Mouse (Mus musculus): ENCODE data around the gene Nfatc2. TPM values are rescaled to one million over a fixed set of nuclear protein-coding genes. Genes with fewer than 3 reads are reported as not detected.
A peak's percentile ranks its signal among the peaks of the same experiment; 100 is the strongest.

Nfatc2 gene
- total RNA-seq, 1 experiment from 2014 or later: 6.8 TPM

- ATAC-seq (ENCODE audit: extremely low read depth, insufficient number of reproducible peaks, low FRiP score, poor library complexity, severe bottlenecking): 0 out of 2 replicates have a peak, but pooled peaks have one; percentile 17
These were observed 18.4 kb downstream of the Nfatc2 start for GRCm38 (mm10) chr2:168583084-168583483.

- ATAC-seq (ENCODE audit: extremely low read depth, insufficient number of reproducible peaks, low FRiP score, poor library complexity, severe bottlenecking): no peak
These were observed 20.1 kb downstream of the Nfatc2 start for GRCm38 (mm10) chr2:168581207-168581854.

GRCm38 (mm10) chr2:168580295-168580915 is 21.1 kb downstream of the Nfatc2 start:
- no peak for ATAC-seq (ENCODE audit: extremely low read depth, insufficient number of reproducible peaks, low FRiP score, poor library complexity, severe bottlenecking)

GRCm38 (mm10) chr2:168579601-168580130 is 21.8 kb downstream of the Nfatc2 start:
- ATAC-seq (ENCODE audit: extremely low read depth, insufficient number of reproducible peaks, low FRiP score, poor library complexity, severe bottlenecking): no peak

GRCm38 (mm10) chr2:168579109-168579508 is 22.3 kb downstream of the Nfatc2 start:
- ATAC-seq (ENCODE audit: extremely low read depth, insufficient number of reproducible peaks, low FRiP score, poor library complexity, severe bottlenecking): no peak

GRCm38 (mm10) chr2:168578132-168578531 is 23.3 kb downstream of the Nfatc2 start:
- ATAC-seq (ENCODE audit: extremely low read depth, insufficient number of reproducible peaks, low FRiP score, poor library complexity, severe bottlenecking): no peak

- ATAC-seq (ENCODE audit: extremely low read depth, insufficient number of reproducible peaks, low FRiP score, poor library complexity, severe bottlenecking): no peak
These were observed 24.1 kb downstream of the Nfatc2 start for GRCm38 (mm10) chr2:168577381-168577780.

- ATAC-seq (ENCODE audit: extremely low read depth, insufficient number of reproducible peaks, low FRiP score, poor library complexity, severe bottlenecking): no peak
These were observed 25.6 kb downstream of the Nfatc2 start for GRCm38 (mm10) chr2:168575834-168576233.

- ATAC-seq (ENCODE audit: extremely low read depth, insufficient number of reproducible peaks, low FRiP score, poor library complexity, severe bottlenecking): no peak
These were observed 26.5 kb downstream of the Nfatc2 start for GRCm38 (mm10) chr2:168574934-168575333.

- ATAC-seq (ENCODE audit: extremely low read depth, insufficient number of reproducible peaks, low FRiP score, poor library complexity, severe bottlenecking): no peak
These were observed 27.6 kb downstream of the Nfatc2 start for GRCm38 (mm10) chr2:168573866-168574265.

- no peak for ATAC-seq (ENCODE audit: extremely low read depth, insufficient number of reproducible peaks, low FRiP score, poor library complexity, severe bottlenecking)
These were observed 30.2 kb downstream of the Nfatc2 start for GRCm38 (mm10) chr2:168571241-168571640.

GRCm38 (mm10) chr2:168565538-168566253 is 35.8 kb downstream of the Nfatc2 start:
- no peak for ATAC-seq (ENCODE audit: extremely low read depth, insufficient number of reproducible peaks, low FRiP score, poor library complexity, severe bottlenecking)

- no peak for ATAC-seq (ENCODE audit: extremely low read depth, insufficient number of reproducible peaks, low FRiP score, poor library complexity, severe bottlenecking)
These were observed 38.3 kb downstream of the Nfatc2 start for GRCm38 (mm10) chr2:168563184-168563583.

- ATAC-seq (ENCODE audit: extremely low read depth, insufficient number of reproducible peaks, low FRiP score, poor library complexity, severe bottlenecking): no peak
These were observed 44.4 kb downstream of the Nfatc2 start for GRCm38 (mm10) chr2:168557035-168557434.

GRCm38 (mm10) chr2:168555897-168556670 is 45.4 kb downstream of the Nfatc2 start:
- ATAC-seq (ENCODE audit: extremely low read depth, insufficient number of reproducible peaks, low FRiP score, poor library complexity, severe bottlenecking): 0 out of 2 replicates have a peak, but pooled peaks have one; percentile 18

- no peak for ATAC-seq (ENCODE audit: extremely low read depth, insufficient number of reproducible peaks, low FRiP score, poor library complexity, severe bottlenecking)
These were observed 47.9 kb downstream of the Nfatc2 start for GRCm38 (mm10) chr2:168553541-168553961.

GRCm38 (mm10) chr2:168552405-168552804 is 49.1 kb downstream of the Nfatc2 start:
- no peak for ATAC-seq (ENCODE audit: extremely low read depth, insufficient number of reproducible peaks, low FRiP score, poor library complexity, severe bottlenecking)

GRCm38 (mm10) chr2:168551218-168551617 is 50.2 kb downstream of the Nfatc2 start:
- ATAC-seq (ENCODE audit: extremely low read depth, insufficient number of reproducible peaks, low FRiP score, poor library complexity, severe bottlenecking): no peak

- no peak for ATAC-seq (ENCODE audit: extremely low read depth, insufficient number of reproducible peaks, low FRiP score, poor library complexity, severe bottlenecking)
These were observed 52.1 kb downstream of the Nfatc2 start for GRCm38 (mm10) chr2:168549326-168549725.
